Mouse (Mus musculus): ENCODE measurements at regions not wholly inside any gene's neighbourhood (a gene's known extent, or its start where the extent isn't known, plus 50 kb on each side); places are given as distances from the start of the nearest gene placed in this dataset.

DNA sequence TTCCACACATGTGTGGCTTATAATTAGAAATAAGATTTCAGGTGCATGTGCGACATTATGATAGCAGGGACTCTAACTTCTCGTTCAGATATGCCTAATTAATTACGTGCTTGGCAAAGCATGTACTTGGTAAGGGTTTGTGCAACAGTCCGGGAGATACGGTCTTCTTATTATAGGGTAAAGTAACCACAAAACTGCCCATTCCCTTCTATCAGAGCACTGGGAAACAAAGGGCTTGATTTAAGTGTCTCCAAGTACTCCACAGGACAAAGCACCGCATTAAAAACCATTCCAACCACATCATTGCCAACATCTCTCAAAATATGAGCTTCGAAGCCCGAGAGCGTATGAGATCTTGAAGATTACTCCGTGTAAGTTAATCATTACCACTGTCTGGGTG lies 64.2 kb upstream of the Tmtc2 start:
- Histone ChIP-seq H3K4me1 (replicated peaks) (no peaks in the 10 kb centered on the region), H3K9ac (no peak overlapping the region), H3K4me2 (no peak overlapping the region), H3K27ac (ENCODE audit: poor library complexity, severe bottlenecking) (no peak overlapping the region), H3K4me3 (no peak overlapping the region), H3K36me3 (no peaks in the 10 kb centered on the region), H3K9me3 (replicated peaks) (0 out of 2 replicates have a peak, but pooled peaks cover 4% of the 10 kb centered on the region), H3K27me3 (replicated peaks) (no peaks in the 10 kb centered on the region)
- 85% methylated on average over 10 of the region's 10 CpGs for WGBS
- ATAC-seq (ENCODE audit: insufficient number of reproducible peaks, low FRiP score), result no peak

DNA sequence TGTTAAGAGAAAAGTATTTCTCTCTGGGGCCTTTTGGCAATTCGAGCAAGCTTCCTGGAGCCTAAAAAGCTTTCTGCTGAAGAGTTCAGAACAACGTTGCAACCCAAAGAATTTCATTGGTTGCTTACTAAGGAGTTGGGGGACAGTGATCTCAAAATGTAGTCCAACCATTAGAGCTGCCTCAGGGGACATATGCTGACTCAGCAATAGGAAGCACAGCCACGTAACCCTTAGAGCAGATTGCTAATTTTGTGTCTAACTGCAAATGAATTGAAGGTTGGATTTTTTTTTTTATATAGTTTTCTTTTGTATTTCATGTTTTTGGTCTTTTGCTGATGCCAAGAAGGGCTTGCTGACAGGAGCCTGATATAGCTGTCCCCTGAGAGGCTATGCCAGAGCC lies 52.6 kb upstream of the Tmtc2 start:
- Histone ChIP-seq H3K27ac (ENCODE audit: poor library complexity, severe bottlenecking) (no peak overlapping the region), H3K9me3 (replicated peaks) (no peaks in the 10 kb centered on the region), H3K27me3 (replicated peaks) (no peaks in the 10 kb centered on the region), H3K4me1 (replicated peaks) (no peaks in the 10 kb centered on the region), H3K36me3 (no peaks in the 10 kb centered on the region), H3K4me2 (no peak overlapping the region), H3K4me3 (no peak overlapping the region), H3K9ac (no peak overlapping the region)
- WGBS, result 68% methylated on average over 3 of the region's 3 CpGs
- ATAC-seq (ENCODE audit: insufficient number of reproducible peaks, low FRiP score), result no peak

DNA sequence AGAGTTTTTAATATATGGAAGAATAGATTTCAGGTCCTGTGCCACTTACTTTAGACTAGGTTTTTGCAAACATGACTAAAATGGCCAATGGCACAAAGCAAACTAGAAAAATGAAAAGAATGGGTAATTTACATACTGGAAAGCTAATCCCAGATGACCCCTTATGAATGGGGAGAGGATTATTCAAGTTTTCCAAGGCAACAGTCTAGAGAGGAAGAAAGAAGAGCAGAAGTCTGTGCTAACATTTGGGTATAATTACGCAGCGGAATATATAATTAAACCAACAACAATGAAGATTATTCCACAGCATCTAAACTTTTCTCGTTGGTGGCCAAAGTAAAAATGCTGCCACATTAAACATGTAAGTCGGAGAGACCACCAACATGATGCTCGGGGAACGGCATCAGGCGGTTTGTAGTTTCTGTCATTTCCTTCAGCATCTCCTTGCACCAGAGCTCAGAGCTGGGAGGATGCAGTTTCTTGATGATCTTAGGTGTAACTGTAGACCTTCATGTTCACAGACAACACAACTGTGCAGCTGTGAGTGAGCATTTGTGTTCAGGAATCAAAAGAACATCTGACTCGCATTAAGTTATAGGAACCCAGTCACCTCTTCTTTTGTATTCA lies 51.2 kb upstream of the Tmtc2 start:
- H3K4me2 ChIP-seq, result no peak overlapping the region
- H3K27ac ChIP-seq (ENCODE audit: poor library complexity, severe bottlenecking), result no peak overlapping the region
- H3K36me3 ChIP-seq, result no peaks in the 10 kb centered on the region
- H3K4me3 ChIP-seq, result no peak overlapping the region
- H3K9ac ChIP-seq, result no peak overlapping the region
- WGBS, result 85% methylated on average over 8 of the region's 8 CpGs
- H3K4me1 ChIP-seq (replicated peaks), result no peaks in the 10 kb centered on the region
- no peaks in the 10 kb centered on the region for H3K9me3 ChIP-seq (replicated peaks)
- ATAC-seq (ENCODE audit: insufficient number of reproducible peaks, low FRiP score), result no peak
- no peaks in the 10 kb centered on the region for H3K27me3 ChIP-seq (replicated peaks)

Data from heart, embryonic 12.5 days (tissue).